Mouse (Mus musculus) megakaryocyte, embryonic 14.5 days (primary cell): ENCODE data around the gene Tango2. TPM values are rescaled to one million over a fixed set of nuclear protein-coding genes. Genes with fewer than 3 reads are reported as not detected.

ENCODE experiments used
- H3K27me3 ChIP-seq: replicated peaks from 2 replicates; pipeline ENCODE3; 2012; ENCODE audit warnings: inconsistent platforms
- H3K36me3 ChIP-seq: replicated peaks from 2 replicates; pipeline ENCODE3; 2012; ENCODE audit warnings: low read length, inconsistent platforms, mixed read lengths
- H3K4me1 ChIP-seq: 2 replicates; pipeline ENCODE4 v1.6.1; 2012; ENCODE audit warnings: inconsistent platforms
- H3K4me3 ChIP-seq: replicated peaks from 2 replicates; pipeline ENCODE3; 2012; ENCODE audit warnings: moderate library complexity, mild to moderate bottlenecking, inconsistent platforms
- H3K9me3 ChIP-seq: 2 replicates; pipeline ENCODE4 v1.6.1; 2012; ENCODE audit warnings: inconsistent platforms
- FLI1 ChIP-seq: IDR thresholded peaks from 2 replicates; pipeline ENCODE4 v1.6.1; 2012; ENCODE audit warnings: low read length, inconsistent platforms, mixed read lengths
- GATA1 ChIP-seq: IDR thresholded peaks from 3 replicates; pipeline ENCODE4 v1.6.1; 2012; ENCODE audit warnings: mixed read lengths, low read length, inconsistent platforms, borderline replicate concordance
- polyA plus RNA-seq: library from polyadenylated mRNA; stranded (reverse); fragments of >175 nt; gene quantifications from 2 replicates; pipeline ENCODE4 v1.2.3, GENCODE M21; 2012; ENCODE audit warnings: low replicate concordance; ENCODE audit not compliant: insufficient read depth

Tango2 gene
- 17.3 and 33.0 TPM in 2 replicates for polyA plus RNA-seq

DNA sequence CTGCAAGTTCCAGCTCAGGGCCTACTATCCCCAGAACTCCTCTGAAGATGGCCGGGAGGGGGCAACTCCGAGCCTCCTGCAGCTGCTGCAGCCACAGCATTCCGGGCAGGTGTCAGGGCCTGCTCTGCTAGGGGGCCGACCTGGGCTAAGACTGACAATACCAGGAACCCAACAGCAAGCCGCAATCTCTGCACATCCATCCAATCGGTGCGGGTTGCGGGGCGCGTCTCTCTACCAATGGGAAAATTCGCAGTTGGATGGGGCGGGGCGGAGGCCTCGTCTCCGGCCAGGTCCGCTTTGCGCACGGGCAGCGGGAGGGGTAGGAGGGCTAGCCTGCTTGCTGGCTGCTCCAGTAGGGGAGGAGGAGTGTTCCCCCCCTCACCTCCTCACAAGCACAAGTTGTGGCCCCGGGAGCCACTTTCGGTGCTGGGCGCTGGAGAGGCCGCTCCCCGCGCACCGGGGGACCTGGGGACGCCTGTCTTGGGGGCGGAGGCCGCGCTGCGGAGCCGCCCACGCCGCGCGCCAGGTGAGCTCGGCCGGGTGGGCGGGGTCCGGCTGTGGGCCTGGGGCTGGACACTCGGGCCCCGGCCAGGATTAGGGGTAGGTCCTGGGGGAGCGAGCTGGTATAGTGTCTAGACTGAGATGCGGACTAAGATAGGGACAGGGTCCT, at the start of gene Tango2, which contains the start of gene Arvcf:
Gene Tango2 (minus strand): TSS at position 173 of the 670 bp plus-strand sequence.
Gene Arvcf (plus strand): TSS at position 252 of the 670 bp plus-strand sequence.
- no peaks in the 10 kb centered on the region for H3K36me3 ChIP-seq
- H3K27me3 ChIP-seq: peaks cover 68% of the 10 kb centered on the region
- H3K4me1 ChIP-seq: peaks cover 69% of the 10 kb centered on the region
- no peaks in the 10 kb centered on the region for H3K9me3 ChIP-seq
- TF ChIP-seq GATA1 (no peak), FLI1 (no peak)
- peak within 1 kb of the TSS; percentile 89 for H3K4me3 ChIP-seq

DNA sequence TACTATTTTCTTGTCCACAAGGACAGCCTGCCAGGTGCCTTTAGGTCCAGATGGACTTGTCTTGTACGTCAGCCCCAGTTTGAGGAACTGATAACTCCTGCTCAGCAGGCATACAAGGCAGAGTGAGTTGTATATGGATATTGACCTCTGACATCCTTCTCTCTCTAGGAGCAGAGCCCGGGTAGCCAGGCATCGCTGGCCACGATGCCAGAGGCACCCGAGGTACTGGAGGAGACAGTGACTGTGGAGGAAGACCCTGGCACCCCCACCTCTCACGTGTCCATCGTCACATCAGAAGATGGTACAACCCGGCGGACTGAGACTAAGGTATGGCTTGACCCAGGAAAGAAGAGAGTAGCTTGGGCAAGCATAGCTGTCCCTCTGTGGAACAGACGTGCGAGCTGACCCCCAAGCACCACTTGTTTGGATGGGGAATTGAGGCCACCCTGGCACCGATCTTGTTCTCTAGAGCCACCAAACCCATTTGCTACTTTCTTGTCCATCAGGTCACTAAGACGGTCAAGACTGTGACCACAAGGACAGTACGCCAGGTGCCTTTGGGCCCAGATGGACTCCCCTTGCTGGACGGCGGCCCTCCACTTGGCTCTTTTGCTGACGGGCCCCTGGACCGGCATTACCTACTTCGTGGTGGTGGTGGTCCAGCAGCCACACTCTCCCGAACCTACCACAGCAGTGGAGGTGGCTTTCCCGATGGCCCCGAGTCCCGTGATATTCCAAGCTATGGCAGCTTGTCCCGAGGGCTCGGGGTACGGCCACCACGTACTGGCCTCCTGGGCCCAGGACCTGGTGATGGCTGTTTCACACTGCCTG, 49.1 kb upstream of the Tango2 start:
- no peak for TF ChIP-seq FLI1
- TF ChIP-seq GATA1: no peak
- peaks cover 9% of the 10 kb centered on the region for H3K36me3 ChIP-seq
- H3K4me3 ChIP-seq: no peak overlapping the region
- no peaks in the 10 kb centered on the region for H3K9me3 ChIP-seq
- peaks cover 64% of the 10 kb centered on the region for H3K27me3 ChIP-seq
- peaks cover 86% of the 10 kb centered on the region for H3K4me1 ChIP-seq

DNA sequence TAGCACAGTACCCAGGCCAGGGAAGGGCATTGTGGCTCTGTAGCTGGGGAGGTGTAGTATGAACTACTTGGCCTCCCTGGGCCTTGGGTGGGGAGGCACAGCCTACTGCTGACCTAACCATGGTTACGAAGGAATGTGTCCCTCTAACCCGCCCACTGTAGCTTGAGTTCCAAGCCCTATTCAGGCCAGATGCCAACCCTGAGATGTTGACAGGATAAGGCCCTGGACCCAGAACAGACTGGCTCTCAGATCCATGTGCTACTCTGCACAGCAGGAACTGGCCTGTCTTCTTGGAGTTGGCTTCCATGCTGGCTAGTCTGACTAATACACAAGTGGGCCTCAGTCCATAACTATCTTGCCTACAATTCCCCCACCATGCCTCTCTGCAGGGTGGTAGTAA, 48.3 kb upstream of the Tango2 start:
- Histone ChIP-seq H3K4me3 (no peak overlapping the region), H3K27me3 (peaks cover 70% of the 10 kb centered on the region), H3K36me3 (peaks cover 9% of the 10 kb centered on the region), H3K9me3 (no peaks in the 10 kb centered on the region), H3K4me1 (peaks cover 90% of the 10 kb centered on the region)
- no peak for TF ChIP-seq GATA1
- TF ChIP-seq FLI1: no peak

DNA sequence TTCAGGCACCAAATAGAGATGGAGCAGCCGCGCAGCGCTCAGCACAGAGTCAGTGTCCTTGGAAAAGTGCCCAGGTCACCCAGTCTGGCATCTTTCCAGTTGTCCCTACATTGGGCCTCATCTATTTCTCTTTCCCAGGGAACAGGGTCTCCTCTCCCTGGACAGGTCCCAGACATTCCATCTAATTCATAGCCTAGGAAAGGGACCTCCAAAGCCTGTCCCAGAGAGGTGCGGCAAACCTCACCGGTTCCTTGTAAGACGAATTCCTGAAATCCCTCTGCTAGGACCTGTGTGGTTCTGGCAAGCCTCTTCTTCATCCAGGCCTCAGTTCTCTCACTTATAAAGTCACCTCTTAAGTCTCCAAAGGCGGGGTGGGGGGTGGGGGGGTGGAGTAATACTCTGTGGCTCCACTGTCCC, 47.7 kb upstream of the Tango2 start:
- Histone ChIP-seq H3K9me3 (no peaks in the 10 kb centered on the region), H3K36me3 (peaks cover 9% of the 10 kb centered on the region), H3K4me1 (peaks cover 92% of the 10 kb centered on the region)

DNA sequence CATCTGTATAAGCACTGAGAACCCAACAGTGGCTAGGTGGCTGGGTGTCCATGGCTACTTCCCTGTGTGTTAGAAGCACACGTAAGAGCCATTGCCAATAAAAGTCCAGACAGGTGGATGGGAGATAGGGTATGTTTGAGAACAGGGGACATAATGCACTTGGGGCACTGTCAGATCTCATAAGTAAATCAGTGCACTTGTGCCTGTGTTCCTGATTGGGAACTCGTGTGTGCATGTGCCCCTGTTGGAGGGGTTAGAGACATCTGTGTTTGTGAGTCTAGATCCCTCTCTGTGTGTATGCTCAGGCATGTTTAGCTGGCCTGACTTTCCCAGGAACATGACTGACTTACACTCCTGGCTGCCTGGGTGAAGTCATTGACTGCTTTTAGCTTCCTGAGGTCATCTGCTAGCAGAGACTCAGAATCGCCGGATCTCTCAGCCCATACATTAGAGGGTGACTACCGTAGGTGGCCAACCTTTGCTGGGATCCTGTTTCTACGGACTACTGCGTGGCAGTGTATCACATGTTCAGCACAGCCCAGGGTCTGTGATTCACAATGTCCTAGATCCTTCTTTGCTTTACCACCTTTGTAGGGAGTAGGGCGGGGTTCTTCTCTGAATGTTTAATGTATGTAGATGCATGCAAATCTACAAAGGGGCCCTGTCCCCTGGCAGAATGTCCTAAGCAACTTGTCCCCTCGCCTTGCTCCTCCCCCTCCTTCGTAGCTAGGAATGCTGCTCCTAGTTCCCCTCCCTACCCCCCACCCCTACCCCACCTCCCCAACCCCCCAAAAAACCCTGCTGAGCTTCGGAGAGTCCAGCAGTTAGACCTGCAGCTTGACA, 47.1 kb upstream of the Tango2 start:
- peaks cover 71% of the 10 kb centered on the region for H3K27me3 ChIP-seq
- no peak overlapping the region for H3K4me3 ChIP-seq
- peaks cover 94% of the 10 kb centered on the region for H3K4me1 ChIP-seq
- TF ChIP-seq GATA1 (no peak), FLI1 (no peak)
- no peaks in the 10 kb centered on the region for H3K9me3 ChIP-seq
- peaks cover 9% of the 10 kb centered on the region for H3K36me3 ChIP-seq

More for the DNA sequence above, 47.7 kb upstream of the Tango2 start:
- Histone ChIP-seq H3K27me3 (peaks cover 71% of the 10 kb centered on the region), H3K4me3 (no peak overlapping the region)
- no peak for TF ChIP-seq GATA1
- no peak for TF ChIP-seq FLI1

DNA sequence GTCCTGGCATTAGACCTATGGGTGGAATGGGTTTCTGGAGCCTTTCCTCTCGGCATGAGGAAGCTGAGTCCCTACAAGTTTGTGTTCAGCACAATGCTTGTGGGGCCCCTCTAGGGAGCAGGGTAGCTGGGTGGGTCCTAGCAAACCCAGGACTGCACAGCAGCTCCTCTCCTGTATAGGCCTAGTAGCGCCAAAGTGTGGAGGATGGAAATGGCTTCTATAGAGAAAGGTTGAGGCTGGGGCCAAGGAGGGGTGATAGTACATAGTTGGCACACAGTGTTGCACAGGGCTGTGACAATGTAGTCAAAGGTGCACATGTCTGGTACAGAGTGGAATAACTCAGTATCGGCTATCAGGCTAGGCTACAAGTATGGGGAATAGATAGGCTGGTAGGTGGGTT, 46.2 kb upstream of the Tango2 start:
- no peak overlapping the region for H3K4me3 ChIP-seq
- H3K27me3 ChIP-seq: peaks cover 73% of the 10 kb centered on the region
- peaks cover 9% of the 10 kb centered on the region for H3K36me3 ChIP-seq
- TF ChIP-seq GATA1: no peak
- no peak for TF ChIP-seq FLI1
- no peaks in the 10 kb centered on the region for H3K9me3 ChIP-seq
- peaks cover 94% of the 10 kb centered on the region for H3K4me1 ChIP-seq

DNA sequence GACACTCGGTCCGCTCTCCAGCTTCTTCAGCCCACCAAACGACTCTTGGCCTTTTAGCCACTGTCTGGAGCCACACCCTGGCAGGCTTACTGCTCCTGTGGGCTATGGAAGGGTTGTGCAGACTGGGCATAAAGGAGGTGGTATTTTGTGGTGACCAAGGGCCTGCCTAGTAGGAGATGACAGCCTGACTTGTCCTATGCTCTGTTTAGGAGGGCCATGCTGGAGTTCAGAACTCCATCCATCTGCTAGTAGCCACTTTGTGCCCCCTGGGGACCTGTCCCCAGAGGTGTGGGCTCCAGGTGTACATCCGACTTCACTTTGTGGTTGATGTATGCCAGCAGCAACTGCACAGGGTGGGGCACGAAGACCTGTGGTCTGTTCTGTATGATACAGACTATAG, 45.7 kb upstream of the Tango2 start:
- no peaks in the 10 kb centered on the region for H3K9me3 ChIP-seq
- peaks cover 94% of the 10 kb centered on the region for H3K4me1 ChIP-seq
- peak overlapping the region; percentile 94 for H3K4me3 ChIP-seq
- H3K36me3 ChIP-seq: peaks cover 7% of the 10 kb centered on the region
- H3K27me3 ChIP-seq: peaks cover 75% of the 10 kb centered on the region
- TF ChIP-seq GATA1: no peak
- no peak for TF ChIP-seq FLI1

DNA sequence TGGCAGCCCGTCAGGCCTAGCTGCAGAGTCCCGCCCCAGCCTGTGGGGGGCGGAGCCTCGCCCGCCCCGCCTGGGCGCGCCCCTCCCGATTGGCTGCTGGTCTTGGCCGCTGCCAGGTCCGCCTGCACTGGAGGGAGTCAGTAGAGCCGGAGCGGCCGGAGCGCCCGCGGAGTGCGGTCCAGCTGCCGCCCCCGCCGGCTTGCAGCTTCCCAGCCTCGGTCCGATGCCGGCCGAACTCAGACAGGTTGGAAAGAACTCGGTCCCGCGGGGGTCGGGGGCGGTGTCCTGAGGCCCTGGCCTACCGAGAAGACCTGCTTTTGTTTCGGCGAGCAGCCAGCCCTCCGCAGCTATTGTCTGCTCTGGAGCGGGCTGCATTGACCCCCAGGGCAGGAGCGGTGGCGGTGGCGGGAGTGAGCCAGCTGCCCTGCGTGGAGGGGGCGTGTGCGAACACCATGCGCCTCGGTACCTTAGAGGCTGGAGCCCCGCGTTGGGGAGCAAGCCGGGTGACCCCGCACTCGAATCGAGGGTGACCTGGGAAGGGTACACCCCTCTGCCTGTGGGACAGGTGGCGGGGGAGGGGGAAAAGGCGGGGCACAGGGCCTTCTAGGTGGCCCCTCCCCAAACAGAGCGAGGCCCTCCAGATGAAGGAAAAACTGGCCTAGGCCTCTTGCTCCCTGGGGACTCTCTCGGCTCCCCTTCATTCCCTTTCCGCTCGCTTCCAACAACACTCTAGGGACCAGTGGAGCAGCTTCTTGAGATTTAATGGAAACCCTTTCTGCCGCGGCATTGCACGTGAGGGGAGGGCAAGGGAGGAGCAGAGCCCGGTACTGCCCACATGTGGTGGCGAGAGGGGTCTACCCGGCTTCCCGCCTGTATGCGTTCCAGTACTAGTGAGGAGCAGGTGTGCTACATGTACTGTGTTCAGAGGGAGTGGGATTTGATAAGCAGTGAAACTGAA, 44.8 kb upstream of the Tango2 start:
- TF ChIP-seq FLI1: no peak
- TF ChIP-seq GATA1: no peak
- Histone ChIP-seq H3K9me3 (no peaks in the 10 kb centered on the region), H3K4me1 (peaks cover 94% of the 10 kb centered on the region), H3K4me3 (peak overlapping the region; percentile 94), H3K27me3 (peaks cover 75% of the 10 kb centered on the region), H3K36me3 (no peaks in the 10 kb centered on the region)
